ENCODE assay signal across 10 mouse cellular contexts in the genomic region with DNA sequence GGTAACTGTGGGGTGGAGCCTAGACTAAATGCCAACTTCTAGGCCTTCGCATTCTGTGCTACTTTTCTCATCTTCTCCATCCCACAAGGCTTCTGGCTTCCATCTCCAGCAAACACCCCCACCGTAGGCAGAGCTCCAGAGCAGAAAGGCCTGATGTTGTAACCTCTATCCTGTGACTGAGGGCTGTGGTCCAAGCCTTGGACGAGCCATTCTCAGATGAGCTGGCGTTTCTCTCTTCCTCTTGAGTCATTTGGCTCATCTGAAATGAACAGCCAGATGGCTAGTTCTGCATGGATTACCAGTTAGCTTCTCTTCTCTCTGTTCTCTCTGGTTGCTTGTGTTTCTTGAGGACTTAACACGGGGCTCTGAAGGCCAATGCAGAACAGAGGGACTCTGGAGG. TPM values are rescaled to one million over a fixed set of nuclear protein-coding genes. Genes with fewer than 3 reads are reported as not detected.
DNase-seq lines count a peak whose midpoint lies in the region; TF ChIP-seq lines count a peak whose summit lies in the region.
"Had no signal": no experiment of that assay in that cellular context is flagged by ENCODE, and none has a peak within 500 bp of the region (broad histone marks: within the 10 kb centered on the region; RNA-seq: fewer than 3 reads in every experiment).

No protein-coding gene starts in this region.

- TF ChIP-seq CTCF in embryonic fibroblast, embryonic 13.5 days (IDR thresholded peaks at IDR 0.05; ENCODE audit: borderline replicate concordance, insufficient read depth, low read length): no peak

- peak; percentile 24 for DNase-seq in ovary, adult 18-20 months (ENCODE audit: low spot score)
- DNase-seq in ovary, postnatal 10 days (ENCODE audit: low spot score): no peak
- DNase-seq in layer of hippocampus, adult 9-11 months: peak; percentile 89
- DNase-seq in ovary, postnatal 36 days (ENCODE audit: low spot score): peak; percentile 41
- no peak for DNase-seq in thymus, postnatal 36 days
- no peak for DNase-seq in T-cell, adult 2 months (ENCODE audit: low spot score)
- no peak for DNase-seq in retina, embryonic 14.5 days (ENCODE audit: low spot score)

- no peak overlapping the region for H3K4me3 ChIP-seq in embryonic fibroblast, embryonic 13.5 days (ENCODE audit: insufficient read depth, low read length)
- H3K4me3 ChIP-seq: erythroblast, embryonic 14.5 days; limb, embryonic 15.5 days had no signal

- peak overlapping the region; percentile 30; the same call in 1 of the 2 replicates for H3K27ac ChIP-seq in embryonic fibroblast, embryonic 13.5 days (ENCODE audit: insufficient read depth, low read length)
- H3K27ac ChIP-seq: limb, embryonic 15.5 days had no signal

- no peak for TF ChIP-seq POLR2A in embryonic fibroblast, embryonic 13.5 days (IDR thresholded peaks at IDR 0.05; ENCODE audit: low read depth, low read length)

- H3K4me1 ChIP-seq in embryonic fibroblast, embryonic 13.5 days (ENCODE audit: control insufficient read depth, insufficient read depth, low read length): no peaks in the 10 kb centered on the region
- H3K4me1 ChIP-seq: limb, embryonic 15.5 days had no signal

RNA-seq across cellular contexts. Expression of gene Itgb2, which starts 14.9 kb away (rescaled TPM):
- 0.57 and 1.4 TPM in 2 replicates for polyA plus RNA-seq in embryonic fibroblast, embryonic 13.5 days (2011; ENCODE audit: insufficient read length, low read depth, missing spikeins)

RNA-seq across cellular contexts. Expression of gene Fam207a, which starts 29.3 kb away (rescaled TPM):
- 28.9 and 30.5 TPM in 2 replicates for polyA plus RNA-seq in embryonic fibroblast, embryonic 13.5 days (2011; ENCODE audit: insufficient read length, low read depth, missing spikeins)

RNA-seq across cellular contexts. Expression of gene Pttg1ip, which starts 36.6 kb away (rescaled TPM):
- 138 and 151 TPM in 2 replicates for polyA plus RNA-seq in embryonic fibroblast, embryonic 13.5 days (2011; ENCODE audit: insufficient read length, low read depth, missing spikeins)

Comparison
In these comparisons a context has a peak if more than half of its experiments do, and no peak if none do; other contexts are left out.
1. DNase-seq: peak in ovary, adult 18-20 months (single experiment), layer of hippocampus, adult 9-11 months (single experiment) and ovary, postnatal 36 days (single experiment); none in ovary, postnatal 10 days (single experiment), thymus, postnatal 36 days (0 of 2), T-cell, adult 2 months (single experiment) and retina, embryonic 14.5 days (single experiment).